Mouse (Mus musculus): Measurements from ENCODE around the gene Ccdc9b.
A peak's percentile ranks its signal among the peaks of the same experiment; 100 is the strongest.

Ccdc9b gene

GRCm38 (mm10) chr2:118761906-118762783 lies at the start of gene Ccdc9b:
TSS of gene Ccdc9b (minus strand) at chr2:118762661.
- DNase-seq: peak; percentile 88

GRCm38 (mm10) chr2:118810861-118811260 lies 48.4 kb upstream of the Ccdc9b start:
- DNase-seq: no peak

GRCm38 (mm10) chr2:118806860-118807259 lies 44.4 kb upstream of the Ccdc9b start:
- peak; percentile 24 for DNase-seq

GRCm38 (mm10) chr2:118805756-118806155 lies 43.3 kb upstream of the Ccdc9b start:
- DNase-seq: no peak

- no peak for DNase-seq
Measured at GRCm38 (mm10) chr2:118805137-118805536, 42.7 kb upstream of the Ccdc9b start.

- DNase-seq: no peak
Measured at GRCm38 (mm10) chr2:118804474-118804873, 42.0 kb upstream of the Ccdc9b start.

GRCm38 (mm10) chr2:118802542-118803118 lies 40.2 kb upstream of the Ccdc9b start:
- DNase-seq: no peak

GRCm38 (mm10) chr2:118793636-118794035 lies 31.2 kb upstream of the Ccdc9b start:
- DNase-seq: no peak

- DNase-seq: no peak
Measured at GRCm38 (mm10) chr2:118792259-118792613, 29.8 kb upstream of the Ccdc9b start.

- DNase-seq: no peak
Measured at GRCm38 (mm10) chr2:118791591-118792258, 29.3 kb upstream of the Ccdc9b start.

GRCm38 (mm10) chr2:118790551-118791525 lies 28.4 kb upstream of the Ccdc9b start:
- DNase-seq: peak; percentile 50

- DNase-seq: no peak
Measured at GRCm38 (mm10) chr2:118790221-118790550, 27.7 kb upstream of the Ccdc9b start.

GRCm38 (mm10) chr2:118789501-118789900 lies 27.0 kb upstream of the Ccdc9b start:
- no peak for DNase-seq

- no peak for DNase-seq
Measured at GRCm38 (mm10) chr2:118786525-118786924, 24.1 kb upstream of the Ccdc9b start.

GRCm38 (mm10) chr2:118783663-118784062 lies 21.2 kb upstream of the Ccdc9b start:
- no peak for DNase-seq

- DNase-seq: no peak
Measured at GRCm38 (mm10) chr2:118783093-118783492, 20.6 kb upstream of the Ccdc9b start.

GRCm38 (mm10) chr2:118782303-118782702 lies 19.8 kb upstream of the Ccdc9b start:
- DNase-seq: no peak

- DNase-seq: no peak
Measured at GRCm38 (mm10) chr2:118781115-118781514, 18.7 kb upstream of the Ccdc9b start.

- peak; percentile 96 for DNase-seq
Measured at GRCm38 (mm10) chr2:118779504-118780480, 17.3 kb upstream of the Ccdc9b start, which contains the start of gene Disp2. TSS of gene Disp2 (plus strand) at chr2:118779719.

GRCm38 (mm10) chr2:118779065-118779464 lies 16.6 kb upstream of the Ccdc9b start:
- no peak for DNase-seq

GRCm38 (mm10) chr2:118778418-118778817 lies 16.0 kb upstream of the Ccdc9b start:
- DNase-seq: no peak

All from right cerebral cortex, adult 18-20 months (tissue).